Mouse (Mus musculus): ENCODE data around the gene Garnl3. TPM values are rescaled to one million over a fixed set of nuclear protein-coding genes. Genes with fewer than 3 reads are reported as not detected.

The Garnl3 gene
- polyA plus RNA-seq, 1 experiment from 2014 or later, result 6.9 TPM

DNA sequence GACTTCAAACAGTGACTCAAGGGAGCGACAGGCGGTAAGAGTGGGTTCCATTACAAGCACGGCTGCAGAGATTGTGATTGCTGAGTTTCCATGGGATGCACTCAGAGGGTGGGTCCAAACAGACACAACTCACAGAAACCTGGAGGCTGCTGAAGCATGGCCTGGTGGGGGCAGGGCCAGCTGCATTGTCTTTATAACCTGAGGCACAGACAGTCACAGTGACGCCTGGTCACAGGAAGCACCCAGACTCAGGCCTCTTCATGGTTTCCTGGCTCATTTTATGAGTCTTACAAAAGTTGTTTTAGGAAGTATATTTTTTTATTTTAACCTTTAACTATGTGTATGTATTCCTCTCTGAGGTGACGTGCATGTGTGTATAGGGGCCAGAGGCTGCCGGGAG is 38.0 kb upstream of the Garnl3 start:
- Histone ChIP-seq H3K27ac (no peak overlapping the region), H3K4me3 (no peak overlapping the region), H3K27me3 (no peaks in the 10 kb centered on the region), H3K4me2 (no peak overlapping the region), H3K4me1 (replicated peaks) (peaks cover 31% of the 10 kb centered on the region), H3K9me3 (replicated peaks) (no peaks in the 10 kb centered on the region), H3K36me3 (no peaks in the 10 kb centered on the region), H3K9ac (no peak overlapping the region)
- WGBS, result 74% methylated on average over 6 of the region's 6 CpGs
- ATAC-seq (replicated peaks; ENCODE audit: insufficient number of reproducible peaks, insufficient read depth, low FRiP score, low read depth), result no peak

DNA sequence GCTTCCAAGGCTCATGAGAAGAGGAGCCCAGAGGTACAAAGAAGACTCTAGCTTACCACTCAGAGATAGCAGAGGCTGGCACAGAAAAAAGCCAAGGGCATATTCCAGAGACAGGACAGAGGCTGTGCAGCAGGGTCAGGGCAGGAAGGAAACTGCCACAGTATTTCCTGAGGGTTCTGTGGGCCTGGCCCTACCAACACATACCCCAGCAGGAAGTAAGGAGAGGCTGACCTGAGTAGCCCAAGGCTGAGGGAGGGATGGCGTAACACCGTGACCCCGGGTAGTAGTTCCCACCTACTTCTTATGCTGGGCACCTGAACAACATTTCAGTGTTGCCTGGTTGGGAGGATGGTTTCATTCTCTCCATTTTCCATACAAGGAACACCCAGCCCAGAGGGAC is 35.6 kb upstream of the Garnl3 start:
- no peaks in the 10 kb centered on the region for H3K27me3 ChIP-seq
- no peak overlapping the region for H3K4me2 ChIP-seq
- no peak overlapping the region for H3K9ac ChIP-seq
- no peak for ATAC-seq (replicated peaks; ENCODE audit: insufficient number of reproducible peaks, insufficient read depth, low FRiP score, low read depth)
- no peaks in the 10 kb centered on the region for H3K9me3 ChIP-seq (replicated peaks)
- H3K4me1 ChIP-seq (replicated peaks), result peaks cover 25% of the 10 kb centered on the region
- no peaks in the 10 kb centered on the region for H3K36me3 ChIP-seq
- 90% methylated on average over 3 of the region's 3 CpGs for WGBS
- H3K4me3 ChIP-seq, result no peak overlapping the region
- H3K27ac ChIP-seq, result no peak overlapping the region

DNA sequence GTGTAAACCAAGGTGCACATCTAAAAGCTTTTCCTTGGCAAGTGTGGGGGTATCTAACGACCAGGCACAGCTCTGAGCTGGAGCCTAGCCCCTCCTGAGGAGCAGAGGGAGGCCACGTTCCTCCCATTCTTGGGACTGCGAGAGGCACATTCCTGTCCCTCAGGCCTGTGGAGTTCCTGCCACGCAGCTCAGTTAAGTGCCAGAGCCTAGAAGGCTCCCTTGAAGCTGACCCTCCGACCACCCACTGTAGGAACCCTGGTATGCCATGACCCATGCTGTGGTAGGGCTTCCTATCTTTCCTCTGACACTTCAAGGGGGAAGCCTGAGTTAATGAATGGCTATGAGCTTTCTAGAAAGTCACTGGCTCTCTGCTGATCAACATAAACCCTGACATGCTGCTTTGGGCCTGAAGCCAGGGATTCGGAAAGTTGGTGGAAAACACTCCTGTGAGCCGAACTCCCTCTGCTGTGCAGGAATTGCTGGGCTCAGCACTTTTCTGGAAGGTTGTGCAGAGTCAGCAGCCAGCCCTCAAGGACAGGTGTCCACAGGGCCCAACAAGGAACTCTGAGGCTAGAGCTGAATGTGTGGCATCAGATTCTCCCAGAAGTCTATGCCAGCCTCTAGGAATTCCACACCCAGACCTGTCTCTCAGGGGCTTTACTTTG is 34.4 kb upstream of the Garnl3 start:
- no peaks in the 10 kb centered on the region for H3K9me3 ChIP-seq (replicated peaks)

DNA sequence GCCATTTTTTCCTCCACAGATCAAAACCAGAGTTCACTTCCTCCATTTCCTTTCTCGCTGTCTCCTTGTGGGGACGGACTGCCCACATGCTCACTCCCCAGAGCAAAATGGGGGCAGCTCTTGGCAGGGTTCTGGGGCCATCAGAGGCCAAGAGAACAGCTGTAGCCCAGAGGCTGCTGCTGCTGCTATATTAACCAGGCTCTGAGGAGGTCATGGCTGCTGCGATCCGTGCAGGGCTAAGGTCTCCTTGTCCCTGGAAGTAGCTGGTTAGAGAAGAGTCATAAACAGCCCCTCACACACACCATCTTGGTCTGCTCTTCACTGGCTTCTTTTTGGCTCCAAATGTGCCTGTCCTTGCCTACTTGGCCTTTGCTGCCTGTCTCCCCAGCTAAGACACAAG is 33.8 kb upstream of the Garnl3 start:
- Histone ChIP-seq H3K27ac (peak overlapping the region; percentile 63), H3K4me2 (no peak overlapping the region), H3K9ac (no peak overlapping the region), H3K36me3 (no peaks in the 10 kb centered on the region), H3K27me3 (no peaks in the 10 kb centered on the region), H3K4me1 (replicated peaks) (peaks cover 33% of the 10 kb centered on the region), H3K9me3 (replicated peaks) (no peaks in the 10 kb centered on the region), H3K4me3 (no peak overlapping the region)
- 62% methylated on average over 4 of the region's 4 CpGs for WGBS
- no peak for ATAC-seq (replicated peaks; ENCODE audit: insufficient number of reproducible peaks, insufficient read depth, low FRiP score, low read depth)

More for the DNA sequence above, 34.4 kb upstream of the Garnl3 start:
- H3K9ac ChIP-seq, result no peak overlapping the region
- H3K4me1 ChIP-seq (replicated peaks), result peaks cover 28% of the 10 kb centered on the region
- H3K27me3 ChIP-seq, result no peaks in the 10 kb centered on the region
- WGBS, result 19% methylated on average over 7 of the region's 7 CpGs
- H3K4me3 ChIP-seq, result no peak overlapping the region
- H3K36me3 ChIP-seq, result no peaks in the 10 kb centered on the region
- no peak overlapping the region for H3K4me2 ChIP-seq
- H3K27ac ChIP-seq, result peak overlapping the region; percentile 63
- ATAC-seq (replicated peaks; ENCODE audit: insufficient number of reproducible peaks, insufficient read depth, low FRiP score, low read depth), result peak; percentile 58; the same call in 1 of the 2 replicates

DNA sequence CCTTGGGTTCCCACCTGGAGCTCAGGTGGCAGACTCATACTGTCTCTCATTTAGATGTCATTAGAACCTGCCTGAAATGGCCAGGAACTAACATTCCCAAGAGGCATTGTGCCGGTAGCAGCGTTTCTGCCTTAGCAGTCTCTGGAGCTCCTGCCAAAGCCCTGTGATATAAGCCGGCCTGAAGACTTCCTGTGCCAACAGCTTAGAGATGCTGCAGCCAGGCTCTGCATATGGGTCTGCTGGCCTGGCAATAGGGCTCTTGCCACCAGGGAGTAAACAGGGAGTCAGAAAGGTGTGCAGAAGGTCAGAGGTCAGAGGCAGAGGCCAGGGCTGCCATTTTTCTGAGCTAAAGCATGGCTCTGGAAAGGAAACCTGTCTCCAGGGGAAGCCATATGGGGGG is 33.2 kb upstream of the Garnl3 start:
- H3K9ac ChIP-seq, result no peak overlapping the region
- H3K4me2 ChIP-seq, result no peak overlapping the region
- H3K36me3 ChIP-seq, result no peaks in the 10 kb centered on the region
- peak overlapping the region; percentile 63 for H3K27ac ChIP-seq
- H3K4me3 ChIP-seq, result no peak overlapping the region
- WGBS, result 38% methylated on average over 3 of the region's 3 CpGs
- H3K9me3 ChIP-seq (replicated peaks), result no peaks in the 10 kb centered on the region
- peaks cover 39% of the 10 kb centered on the region for H3K4me1 ChIP-seq (replicated peaks)
- H3K27me3 ChIP-seq, result no peaks in the 10 kb centered on the region
- no peak for ATAC-seq (replicated peaks; ENCODE audit: insufficient number of reproducible peaks, insufficient read depth, low FRiP score, low read depth)

DNA sequence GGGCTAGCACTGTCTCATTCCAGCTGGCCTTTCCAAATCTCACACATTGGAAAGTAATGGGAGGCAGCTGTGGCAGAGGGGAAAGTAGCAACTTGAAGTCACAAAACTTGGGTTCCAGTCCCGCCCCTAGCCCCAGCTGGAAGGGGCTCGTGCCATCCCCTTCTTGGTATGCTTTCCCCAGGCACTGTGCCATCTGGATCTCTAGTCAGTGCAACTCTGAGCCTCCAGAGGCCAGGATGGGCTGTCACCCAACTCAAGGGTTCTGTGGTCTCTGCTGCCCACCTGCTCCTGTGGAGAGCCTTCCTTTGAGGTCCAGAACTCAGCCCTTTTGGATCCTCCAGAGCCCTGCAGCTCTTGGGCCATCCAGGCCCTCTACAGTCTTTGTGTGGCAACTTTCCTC is 30.7 kb upstream of the Garnl3 start:
- Histone ChIP-seq H3K27ac (no peak overlapping the region), H3K4me2 (no peak overlapping the region), H3K36me3 (no peaks in the 10 kb centered on the region), H3K27me3 (no peaks in the 10 kb centered on the region), H3K4me1 (replicated peaks) (peaks cover 51% of the 10 kb centered on the region), H3K9ac (no peak overlapping the region), H3K9me3 (replicated peaks) (no peaks in the 10 kb centered on the region), H3K4me3 (no peak overlapping the region)
- 87% methylated on average over 2 of the region's 2 CpGs for WGBS
- no peak for ATAC-seq (replicated peaks; ENCODE audit: insufficient number of reproducible peaks, insufficient read depth, low FRiP score, low read depth)

DNA sequence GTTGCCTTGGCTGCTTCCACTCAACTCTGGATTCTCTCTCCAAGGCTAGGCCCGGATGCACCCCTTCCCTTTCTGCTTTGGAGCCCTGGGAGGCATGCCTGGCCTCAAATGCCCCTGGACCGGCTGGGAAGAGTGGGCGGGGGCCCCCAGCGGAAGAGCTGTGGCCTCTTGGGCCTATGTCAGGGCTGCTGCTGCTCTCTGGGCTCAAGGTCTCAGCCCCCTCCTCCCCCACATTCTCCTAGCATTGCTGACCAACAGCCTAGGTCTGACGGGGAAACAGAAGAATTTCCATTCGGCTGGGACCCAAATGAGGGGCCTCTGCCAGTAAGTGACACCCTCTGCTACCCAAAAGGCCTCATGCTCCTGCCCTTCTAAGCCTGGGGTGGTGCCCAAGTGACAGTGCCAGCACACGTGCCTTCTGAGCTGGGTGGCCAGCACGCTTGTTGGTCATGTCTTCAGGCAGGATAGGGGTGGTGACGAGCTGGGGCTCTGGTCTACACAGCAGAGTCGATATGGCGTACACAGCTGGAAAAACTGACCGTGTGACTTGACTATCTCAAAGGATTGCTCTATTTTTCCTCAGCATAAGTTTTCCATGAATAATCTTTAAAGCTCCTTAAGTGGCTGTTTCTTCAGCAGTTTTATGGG is 29.0 kb upstream of the Garnl3 start:
- 40% methylated on average over 12 of the region's 12 CpGs for WGBS
- peaks cover 39% of the 10 kb centered on the region for H3K4me1 ChIP-seq (replicated peaks)
- no peak overlapping the region for H3K4me2 ChIP-seq
- no peak overlapping the region for H3K4me3 ChIP-seq
- ATAC-seq (replicated peaks; ENCODE audit: insufficient number of reproducible peaks, insufficient read depth, low FRiP score, low read depth), result peak; percentile 63
- no peaks in the 10 kb centered on the region for H3K9me3 ChIP-seq (replicated peaks)
- no peak overlapping the region for H3K9ac ChIP-seq
- no peaks in the 10 kb centered on the region for H3K36me3 ChIP-seq
- peak overlapping the region; percentile 75 for H3K27ac ChIP-seq
- H3K27me3 ChIP-seq, result no peaks in the 10 kb centered on the region

DNA sequence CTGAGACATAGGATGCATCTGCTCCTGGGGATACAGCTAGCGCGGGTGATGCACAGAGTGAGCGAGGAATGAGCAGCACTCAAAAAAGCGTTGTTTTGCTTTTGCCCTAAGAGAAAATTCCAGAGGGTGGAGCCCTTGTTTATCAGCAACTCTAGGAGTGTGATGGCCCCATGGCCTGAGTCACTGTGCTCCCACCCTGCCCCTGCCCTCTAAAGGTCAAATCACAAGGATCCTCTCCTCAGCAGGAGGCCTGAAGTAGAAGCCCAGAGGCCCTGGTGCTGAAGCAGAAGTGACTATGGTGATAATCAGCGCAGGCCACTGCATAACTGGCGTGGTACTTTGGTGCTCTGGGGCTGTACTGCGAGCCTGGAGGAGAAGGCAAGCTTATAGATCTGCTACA is 28.1 kb upstream of the Garnl3 start:
- H3K4me1 ChIP-seq (replicated peaks), result peaks cover 30% of the 10 kb centered on the region
- H3K4me2 ChIP-seq, result no peak overlapping the region
- H3K9ac ChIP-seq, result no peak overlapping the region
- 61% methylated on average over 7 of the region's 7 CpGs for WGBS
- no peaks in the 10 kb centered on the region for H3K27me3 ChIP-seq
- peak overlapping the region; percentile 75 for H3K27ac ChIP-seq
- no peak for ATAC-seq (replicated peaks; ENCODE audit: insufficient number of reproducible peaks, insufficient read depth, low FRiP score, low read depth)
- H3K9me3 ChIP-seq (replicated peaks), result no peaks in the 10 kb centered on the region
- no peak overlapping the region for H3K4me3 ChIP-seq
- H3K36me3 ChIP-seq, result no peaks in the 10 kb centered on the region

DNA sequence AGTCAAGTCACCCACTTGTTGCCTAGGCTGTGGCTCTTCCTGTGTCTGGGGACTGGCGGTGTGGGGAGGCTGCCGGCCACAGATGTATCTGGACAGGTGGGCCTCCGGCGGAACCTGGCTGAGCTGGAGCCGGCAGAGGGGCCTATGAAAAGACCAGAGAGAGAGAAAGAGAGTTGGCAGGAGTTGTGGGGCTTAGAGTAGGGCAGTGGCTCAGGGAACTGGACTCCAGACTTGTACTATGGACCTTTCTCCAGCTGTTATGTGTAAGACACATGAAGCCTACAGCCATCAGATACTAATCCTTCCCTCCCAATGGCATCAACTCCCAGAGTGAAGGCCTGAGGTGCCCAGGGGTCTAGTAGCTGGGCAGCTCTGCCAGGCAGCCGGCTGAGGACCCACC is 27.4 kb upstream of the Garnl3 start:
- no peak for ATAC-seq (replicated peaks; ENCODE audit: insufficient number of reproducible peaks, insufficient read depth, low FRiP score, low read depth)
- H3K27ac ChIP-seq, result peak overlapping the region; percentile 75; the same call in 1 of the 2 replicates
- peaks cover 26% of the 10 kb centered on the region for H3K4me1 ChIP-seq (replicated peaks)
- H3K4me3 ChIP-seq, result no peak overlapping the region
- H3K36me3 ChIP-seq, result no peaks in the 10 kb centered on the region
- no peak overlapping the region for H3K9ac ChIP-seq
- no peak overlapping the region for H3K4me2 ChIP-seq
- H3K9me3 ChIP-seq (replicated peaks), result no peaks in the 10 kb centered on the region
- H3K27me3 ChIP-seq, result no peaks in the 10 kb centered on the region
- WGBS, result 85% methylated on average over 6 of the region's 6 CpGs

DNA sequence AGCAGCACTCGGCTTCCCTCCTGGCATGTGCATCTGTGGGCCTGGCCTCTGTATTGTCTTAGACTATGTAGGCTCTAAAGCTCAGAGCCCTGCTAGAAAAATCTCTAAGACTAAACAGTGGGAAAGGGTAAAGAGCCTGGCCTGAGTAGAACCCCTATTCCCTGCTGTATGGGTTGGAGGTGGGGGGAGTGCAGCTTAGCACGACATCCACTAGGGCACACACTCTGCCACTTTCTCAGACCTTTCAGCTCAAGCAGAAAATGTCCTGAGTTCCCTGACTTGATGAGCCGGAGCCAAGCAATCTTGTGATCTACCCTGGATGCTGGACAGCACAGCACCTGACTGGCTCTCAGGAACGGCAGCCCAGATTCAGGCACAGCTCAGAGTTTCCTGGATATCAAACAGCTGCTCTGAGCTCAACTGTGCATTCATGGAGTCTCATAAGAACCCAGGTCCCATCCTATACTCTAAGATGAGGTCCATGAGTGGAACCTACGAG is 24.9 kb upstream of the Garnl3 start:
- H3K9me3 ChIP-seq (replicated peaks), result no peaks in the 10 kb centered on the region
- no peak overlapping the region for H3K4me2 ChIP-seq
- WGBS, result 73% methylated on average over 5 of the region's 5 CpGs
- H3K27me3 ChIP-seq, result no peaks in the 10 kb centered on the region
- no peaks in the 10 kb centered on the region for H3K36me3 ChIP-seq
- ATAC-seq (replicated peaks; ENCODE audit: insufficient number of reproducible peaks, insufficient read depth, low FRiP score, low read depth), result no peak
- no peak overlapping the region for H3K9ac ChIP-seq
- peaks cover 26% of the 10 kb centered on the region for H3K4me1 ChIP-seq (replicated peaks)
- no peak overlapping the region for H3K27ac ChIP-seq
- no peak overlapping the region for H3K4me3 ChIP-seq

DNA sequence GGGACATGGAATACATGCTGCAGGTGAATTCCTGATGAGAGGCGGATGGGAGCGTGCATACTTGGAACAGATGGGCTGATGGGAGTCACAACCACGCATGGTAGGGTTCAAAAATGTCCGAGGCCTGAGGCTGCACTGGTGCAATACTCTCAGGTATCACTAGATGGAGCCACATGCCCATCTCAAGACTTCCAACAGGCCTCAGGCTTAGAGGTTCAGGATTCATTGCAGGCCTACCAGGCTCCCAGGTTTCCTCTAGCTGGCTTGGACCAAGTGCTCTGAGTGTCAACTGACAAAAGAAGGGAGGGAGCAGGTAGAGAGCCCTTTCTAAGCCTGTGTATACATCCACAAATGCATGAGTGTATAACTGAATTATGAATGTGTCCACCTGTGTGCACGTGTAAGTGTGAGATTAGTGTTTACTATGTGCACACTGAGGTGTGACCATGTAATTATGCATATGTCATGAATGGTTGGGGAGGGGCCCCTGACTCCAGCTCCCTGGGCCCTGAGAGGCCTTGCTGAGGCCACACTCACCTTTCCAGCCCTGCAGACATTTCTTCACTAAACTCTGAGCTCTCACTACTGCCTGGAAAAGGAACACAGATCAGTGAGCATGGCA is 23.4 kb upstream of the Garnl3 start:
- H3K4me1 ChIP-seq (replicated peaks), result peaks cover 14% of the 10 kb centered on the region
- ATAC-seq (replicated peaks; ENCODE audit: insufficient number of reproducible peaks, insufficient read depth, low FRiP score, low read depth), result peak; percentile 25; the same call in 1 of the 2 replicates

More for the DNA sequence above, 23.4 kb upstream of the Garnl3 start:
- Histone ChIP-seq H3K9ac (no peak overlapping the region), H3K4me3 (no peak overlapping the region), H3K4me2 (no peak overlapping the region), H3K36me3 (no peaks in the 10 kb centered on the region), H3K9me3 (replicated peaks) (no peaks in the 10 kb centered on the region), H3K27me3 (no peaks in the 10 kb centered on the region), H3K27ac (no peak overlapping the region)
- 24% methylated on average over 5 of the region's 5 CpGs for WGBS
